In the genomic region with DNA sequence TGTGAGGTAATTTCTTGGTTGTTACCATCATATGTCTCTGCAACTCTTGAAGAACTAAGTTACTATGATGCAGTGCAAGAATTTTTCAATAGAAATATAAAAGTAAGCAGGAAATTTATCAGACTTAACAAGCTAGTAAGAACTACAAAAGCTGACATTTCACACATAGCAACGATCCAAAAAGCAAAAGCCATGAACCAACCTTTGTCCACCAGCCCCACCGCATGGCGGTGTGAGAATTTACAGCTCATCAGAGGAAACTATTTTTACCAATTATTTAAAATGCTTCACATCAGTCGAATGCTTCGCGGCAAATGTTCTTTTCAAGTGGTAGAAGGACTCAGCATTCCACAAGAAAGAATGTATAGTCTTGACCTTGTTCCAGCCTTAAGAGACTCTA, we compare ENCODE assay signal across 10 mouse cellular contexts. TPM values are rescaled to one million over a fixed set of nuclear protein-coding genes. Genes with fewer than 3 reads are reported as not detected.
DNase-seq lines count a peak whose midpoint lies in the region; ATAC-seq lines count a peak whose summit lies in the region.
"Had no signal": no experiment of that assay in that cellular context is flagged by ENCODE, and none has a peak within 500 bp of the region (broad histone marks: within the 10 kb centered on the region; RNA-seq: fewer than 3 reads in every experiment).

No protein-coding gene starts in this region.

- no peak overlapping the region for H3K4me3 ChIP-seq in forebrain, embryonic 14.5 days (ENCODE audit: low read depth, low read length)
- H3K4me3 ChIP-seq in forebrain, embryonic 13.5 days, result no peak overlapping the region
- H3K4me3 ChIP-seq: stomach, embryonic 15.5 days had no signal

- H3K27me3 ChIP-seq in forebrain, embryonic 14.5 days (replicated peaks; ENCODE audit: control insufficient read depth, insufficient read depth, low read length), result no peaks in the 10 kb centered on the region
- no peaks in the 10 kb centered on the region for H3K27me3 ChIP-seq in forebrain, embryonic 13.5 days
- H3K27me3 ChIP-seq: stomach, embryonic 15.5 days had no signal

- H3K9ac ChIP-seq in forebrain, embryonic 14.5 days (ENCODE audit: low read length), result no peak overlapping the region
- no peak overlapping the region for H3K9ac ChIP-seq in forebrain, embryonic 13.5 days
- H3K9ac ChIP-seq: stomach, embryonic 15.5 days had no signal

- H3K27ac ChIP-seq in forebrain, embryonic 14.5 days (ENCODE audit: low read depth, low read length), result no peak overlapping the region
- H3K27ac ChIP-seq in forebrain, embryonic 13.5 days, result no peak overlapping the region
- H3K27ac ChIP-seq: stomach, embryonic 15.5 days had no signal

- no peak for ATAC-seq in forebrain, embryonic 14.5 days
- ATAC-seq in forebrain, embryonic 13.5 days, result no peak

- 29% methylated on average over 6 of the region's 6 CpGs for WGBS in forebrain, embryonic 14.5 days
- WGBS in forebrain, embryonic 13.5 days, result 32% methylated on average over 6 of the region's 6 CpGs

- H3K4me2 ChIP-seq in forebrain, embryonic 14.5 days (ENCODE audit: low read length), result no peak overlapping the region
- no peak overlapping the region for H3K4me2 ChIP-seq in forebrain, embryonic 13.5 days
- H3K4me2 ChIP-seq: stomach, embryonic 15.5 days had no signal

- no peaks in the 10 kb centered on the region for H3K4me1 ChIP-seq in forebrain, embryonic 14.5 days (ENCODE audit: control insufficient read depth, insufficient read depth, low read length)
- no peaks in the 10 kb centered on the region for H3K4me1 ChIP-seq in forebrain, embryonic 13.5 days
- H3K4me1 ChIP-seq: stomach, embryonic 15.5 days had no signal

- no peaks in the 10 kb centered on the region for H3K9me3 ChIP-seq in forebrain, embryonic 14.5 days (replicated peaks; ENCODE audit: control insufficient read depth, low read length)
- no peaks in the 10 kb centered on the region for H3K9me3 ChIP-seq in forebrain, embryonic 13.5 days (replicated peaks)
- H3K9me3 ChIP-seq: stomach, embryonic 15.5 days had no signal

- H3K36me3 ChIP-seq in forebrain, embryonic 14.5 days (ENCODE audit: control insufficient read depth, insufficient read depth, low read length), result no peaks in the 10 kb centered on the region
- no peaks in the 10 kb centered on the region for H3K36me3 ChIP-seq in forebrain, embryonic 13.5 days (ENCODE audit: poor library complexity, severe bottlenecking)
- H3K36me3 ChIP-seq: stomach, embryonic 15.5 days had no signal

- DNase-seq in forebrain, embryonic 14.5 days (ENCODE audit: low spot score), result peak; percentile 67
- peak; percentile 59 for DNase-seq in testis, postnatal 10 days (ENCODE audit: low spot score)
- no peak for DNase-seq in testis, postnatal 14 days (ENCODE audit: low spot score)
- DNase-seq in embryo, embryonic 11.5 days (ENCODE audit: low read depth, low spot score), result peak; percentile 29
- peak; percentile 5 to 29 for DNase-seq in layer of hippocampus, adult 8-10 months (ENCODE audit: low spot score in 2 of 2)
- peak; percentile 50 for DNase-seq in mesoderm, embryonic 11.5 days (ENCODE audit: low read depth, low spot score)
- no peak for DNase-seq in B cell, adult 2 months

RNA-seq across cellular contexts. Expression of gene 1700129C05Rik, which starts 58.3 kb away (rescaled TPM):
- not detected in 2 replicates for polyA plus RNA-seq in forebrain, embryonic 14.5 days (2014; fragmentation: Nextera tagmentation; extraction: Ambion mirVana)
- not detected in 2 replicates for polyA plus RNA-seq in forebrain, embryonic 13.5 days (2015; fragmentation: Nextera tagmentation; extraction: Ambion mirVana)
- not detected for total RNA-seq in layer of hippocampus, adult 8-10 months (2022)
- polyA plus RNA-seq: liver, embryonic 16.5 days; stomach, embryonic 15.5 days had no signal

Comparison
In these comparisons a context has a peak if more than half of its experiments do, and no peak if none do; other contexts are left out.
1. DNase-seq: peak in forebrain, embryonic 14.5 days (single experiment), testis, postnatal 10 days (single experiment), embryo, embryonic 11.5 days (single experiment), layer of hippocampus, adult 8-10 months (2 of 2) and mesoderm, embryonic 11.5 days (single experiment); none in testis, postnatal 14 days (single experiment) and B cell, adult 2 months (0 of 2).